Mouse (Mus musculus): Measurements from ENCODE around the gene Zfp879. TPM values are rescaled to one million over a fixed set of nuclear protein-coding genes. Genes with fewer than 3 reads are reported as not detected.

Zfp879 gene
- total and polyA plus RNA-seq, 3 experiments, result 0.10 to 0.93 (median 0.69) TPM

Other genes starting within 250 kb of the Zfp879 start
- 1 to 10 TPM; 4.4 to 9.1 TPM for gene Adamts2, start 239.5 kb downstream of the Zfp879 start, total RNA-seq (2021)
- gene Adamts2, start 239.5 kb downstream of the Zfp879 start, polyA plus RNA-seq (2012; rRNA removed), result 10.0 and 10.8 TPM in 2 replicates
- 1 to 10 TPM; 2.6 to 6.1 TPM for gene Zfp354c, start 13.8 kb downstream of the Zfp879 start, total RNA-seq (2021)
- gene Zfp354c, start 13.8 kb downstream of the Zfp879 start, polyA plus RNA-seq (2012; rRNA removed), result 0.40 and 0.62 TPM in 2 replicates
- not detected for gene Grm6, start 9.1 kb upstream of the Zfp879 start, total RNA-seq (2021)
- gene Grm6, start 9.1 kb upstream of the Zfp879 start, polyA plus RNA-seq (2012; rRNA removed), result not detected in 2 replicates
- 1 to 10 TPM; 2.6 to 4.9 TPM for gene Zfp454, start 46.1 kb upstream of the Zfp879 start, total RNA-seq (2021)
- gene Zfp454, start 46.1 kb upstream of the Zfp879 start, polyA plus RNA-seq (2012; rRNA removed), result 0.11 and 0.32 TPM in 2 replicates
- 1 to 10 TPM; 6.5 to 7.9 TPM for gene Zfp2, start 74.6 kb upstream of the Zfp879 start, total RNA-seq (2021)
- gene Zfp2, start 74.6 kb upstream of the Zfp879 start, polyA plus RNA-seq (2012; rRNA removed), result 0.71 and 0.96 TPM in 2 replicates
- 1 to 10 TPM; 2.7 to 3.0 TPM for gene Zfp354b, start 90.1 kb upstream of the Zfp879 start, total RNA-seq (2021)
- 0.06 and 0.11 TPM in 2 replicates for gene Zfp354b, start 90.1 kb upstream of the Zfp879 start, polyA plus RNA-seq (2012; rRNA removed)
- not detected for gene 4933414I15Rik, start 102.2 kb upstream of the Zfp879 start, total RNA-seq (2021)
- gene 4933414I15Rik, start 102.2 kb upstream of the Zfp879 start, polyA plus RNA-seq (2012; rRNA removed), result not detected in 2 replicates
- not detected for gene Prop1, start 112.2 kb upstream of the Zfp879 start, total RNA-seq (2021)
- 0.09 and 0.20 TPM in 2 replicates for gene Prop1, start 112.2 kb upstream of the Zfp879 start, polyA plus RNA-seq (2012; rRNA removed)
- gene Olfr1378, start 125.0 kb upstream of the Zfp879 start, total RNA-seq (2021), result not detected
- gene Olfr1378, start 125.0 kb upstream of the Zfp879 start, polyA plus RNA-seq (2012; rRNA removed), result not detected in 2 replicates
- not detected for gene Olfr1377, start 140.4 kb upstream of the Zfp879 start, total RNA-seq (2021)
- gene Olfr1377, start 140.4 kb upstream of the Zfp879 start, polyA plus RNA-seq (2012; rRNA removed), result not detected in 2 replicates
- not detected for gene Olfr51, start 162.0 kb upstream of the Zfp879 start, total RNA-seq (2021)
- gene Olfr51, start 162.0 kb upstream of the Zfp879 start, polyA plus RNA-seq (2012; rRNA removed), result not detected in 2 replicates
- under 1 TPM; 0.32 to 0.55 TPM for gene Olfr54, start 172.7 kb upstream of the Zfp879 start, total RNA-seq (2021)
- 3.4 and 3.9 TPM in 2 replicates for gene Olfr54, start 172.7 kb upstream of the Zfp879 start, polyA plus RNA-seq (2012; rRNA removed)
- not detected for gene Olfr1375, start 206.6 kb upstream of the Zfp879 start, total RNA-seq (2021)
- not detected in 2 replicates for gene Olfr1375, start 206.6 kb upstream of the Zfp879 start, polyA plus RNA-seq (2012; rRNA removed)
- gene Zfp354a, start 217.7 kb upstream of the Zfp879 start, total RNA-seq (2021), result 1 to 10 TPM; 4.7 to 8.5 TPM
- gene Zfp354a, start 217.7 kb upstream of the Zfp879 start, polyA plus RNA-seq (2012; rRNA removed), result 0.47 and 0.70 TPM in 2 replicates

Data from adrenal gland, adult 2 months (tissue).